Mouse (Mus musculus) kidney, embryonic 15.5 days (tissue): ENCODE data around the gene Catsperg1. TPM values are rescaled to one million over a fixed set of nuclear protein-coding genes. Genes with fewer than 3 reads are reported as not detected.
"Not testable (repeated sequence)": the region's sequence is repeated elsewhere in the genome, so short reads cannot be mapped to it uniquely, and the experiment has no call there.

Source experiments
- ATAC-seq: fragments of 200-750 bp; cut with Nextera tagmentation; replicated peaks from 2 replicates; pipeline ENCODE4 v1.8.0; 2017; ENCODE audit warnings: moderate TSS enrichment; ENCODE audit not compliant: low FRiP score
- H3K27ac ChIP-seq: fragments of 300-500 bp; sonication (generic); 2 replicates; pipeline ENCODE4 v1.5.1; 2015; ENCODE audit warnings: mild to moderate bottlenecking, inconsistent platforms
- H3K27me3 ChIP-seq: fragments of 300-500 bp; sonication (generic); 2 replicates; pipeline ENCODE4 v1.6.1; 2015; ENCODE audit warnings: inconsistent platforms
- H3K36me3 ChIP-seq: fragments of 300-500 bp; sonication (generic); 2 replicates; pipeline ENCODE4 v1.6.1; 2015; ENCODE audit warnings: inconsistent platforms
- H3K4me1 ChIP-seq: fragments of 300-500 bp; sonication (generic); 2 replicates; pipeline ENCODE4 v1.6.1; 2015; ENCODE audit warnings: inconsistent platforms
- H3K4me2 ChIP-seq: fragments of 300-500 bp; sonication (generic); 2 replicates; pipeline ENCODE4 v1.6.1; 2015; ENCODE audit warnings: moderate library complexity, mild to moderate bottlenecking, inconsistent platforms
- H3K4me3 ChIP-seq: fragments of 300-500 bp; sonication (generic); replicated peaks from 2 replicates; pipeline ENCODE4 v1.5.1; 2015; ENCODE audit warnings: mild to moderate bottlenecking, inconsistent platforms
- H3K9ac ChIP-seq: fragments of 300-500 bp; sonication (generic); 2 replicates; pipeline ENCODE4 v1.6.1; 2015; ENCODE audit warnings: mild to moderate bottlenecking, inconsistent platforms
- H3K9me3 ChIP-seq: fragments of 300-500 bp; sonication (generic); replicated peaks from 2 replicates; pipeline ENCODE4 v1.6.1; 2016; ENCODE audit warnings: inconsistent platforms
- WGBS: fragments of 180-500 bp; shearing (Covaris S2); methylation state at CpG from one replicate; pipeline ENCODE4 v1.1.7; 2015; ENCODE audit warnings: mixed read lengths; 5-methylcytosine and 5-hydroxymethylcytosine counted together
- polyA plus RNA-seq: library from polyadenylated mRNA; unstranded; fragments of >200 nt; fragmentation: Nextera tagmentation; extraction: Ambion mirVana; gene quantifications from 2 replicates; pipeline ENCODE4 v1.2.1, GENCODE M21; 2015

Gene Catsperg1
- polyA plus RNA-seq, 1 experiment from 2014 or later, result 0.96 TPM

GRCm38 (mm10) chr7:29146625-29147367 lies 67.0 kb downstream of the Catsperg1 start:
- H3K27me3 ChIP-seq, result no peaks in the 10 kb centered on the region
- H3K4me3 ChIP-seq, result no peak overlapping the region
- no peak overlapping the region for H3K9ac ChIP-seq
- no peak for ATAC-seq
- no peaks in the 10 kb centered on the region for H3K36me3 ChIP-seq
- no peak overlapping the region for H3K27ac ChIP-seq
- 76% methylated on average over 7 of the region's 7 CpGs for WGBS
- no peaks in the 10 kb centered on the region for H3K9me3 ChIP-seq
- no peaks in the 10 kb centered on the region for H3K4me1 ChIP-seq
- no peak overlapping the region for H3K4me2 ChIP-seq

GRCm38 (mm10) chr7:29144006-29144405 lies 69.8 kb downstream of the Catsperg1 start:
- no peak overlapping the region for H3K4me2 ChIP-seq
- WGBS, result 92% methylated on average over 4 of the region's 4 CpGs
- H3K4me1 ChIP-seq, result no peaks in the 10 kb centered on the region
- no peak for ATAC-seq
- no peak overlapping the region for H3K9ac ChIP-seq
- H3K4me3 ChIP-seq, result no peak overlapping the region
- H3K27ac ChIP-seq, result no peak overlapping the region
- no peaks in the 10 kb centered on the region for H3K36me3 ChIP-seq
- H3K9me3 ChIP-seq, result no peaks in the 10 kb centered on the region
- H3K27me3 ChIP-seq, result no peaks in the 10 kb centered on the region

- no peak for ATAC-seq
- no peak overlapping the region for H3K9ac ChIP-seq
- no peak overlapping the region for H3K27ac ChIP-seq
- WGBS, result 72% methylated on average over 8 of the region's 8 CpGs
- H3K36me3 ChIP-seq, result no peaks in the 10 kb centered on the region
- no peak overlapping the region for H3K4me2 ChIP-seq
- H3K9me3 ChIP-seq, result no peaks in the 10 kb centered on the region
- no peaks in the 10 kb centered on the region for H3K4me1 ChIP-seq
- H3K4me3 ChIP-seq, result no peak overlapping the region
- H3K27me3 ChIP-seq, result peaks cover 3% of the 10 kb centered on the region
Measured at GRCm38 (mm10) chr7:29141416-29141815, 72.4 kb downstream of the Catsperg1 start.

GRCm38 (mm10) chr7:29139237-29139636 lies 74.6 kb downstream of the Catsperg1 start:
- not testable (repeated sequence) for H3K4me3 ChIP-seq, H3K9ac ChIP-seq, H3K4me2 ChIP-seq, H3K27ac ChIP-seq, H3K9me3 ChIP-seq, H3K36me3 ChIP-seq, ATAC-seq
- 84% methylated on average over 3 of the region's 4 CpGs for WGBS
- peaks cover 16% of the 10 kb centered on the region for H3K27me3 ChIP-seq
- H3K4me1 ChIP-seq, result peaks cover 12% of the 10 kb centered on the region

- H3K36me3 ChIP-seq, result no peaks in the 10 kb centered on the region
- peaks cover 13% of the 10 kb centered on the region for H3K4me1 ChIP-seq
- no peak overlapping the region; the same call in 1 of the 2 replicates for H3K4me2 ChIP-seq
- ATAC-seq, result no peak
- no peak overlapping the region for H3K27ac ChIP-seq
- no peak overlapping the region for H3K4me3 ChIP-seq
- no peak overlapping the region for H3K9ac ChIP-seq
- 44% methylated on average over 16 of the region's 16 CpGs for WGBS
- no peaks in the 10 kb centered on the region for H3K9me3 ChIP-seq
- peaks cover 16% of the 10 kb centered on the region for H3K27me3 ChIP-seq
Measured at GRCm38 (mm10) chr7:29137429-29137828, 76.4 kb downstream of the Catsperg1 start.

GRCm38 (mm10) chr7:29134693-29135386 lies 79.0 kb downstream of the Catsperg1 start, which contains the start of gene Rasgrp4:
Gene Rasgrp4, plus strand, starts transcription at chr7:29134851.
- under 1% methylated on average over 11 of the region's 20 CpGs for WGBS
- peak within 1 kb of the TSS; percentile 61 for H3K4me2 ChIP-seq
- H3K4me1 ChIP-seq, result peaks cover 13% of the 10 kb centered on the region
- no peaks in the 10 kb centered on the region for H3K36me3 ChIP-seq
- peak within 1 kb of the TSS; percentile 32 for H3K4me3 ChIP-seq
- H3K9ac ChIP-seq, result 0 out of 2 replicates have a peak within 1 kb of the TSS, but pooled peaks have one; percentile 14
- peaks cover 16% of the 10 kb centered on the region for H3K27me3 ChIP-seq
- peak; percentile 82 for ATAC-seq
- H3K27ac ChIP-seq, result no peak within 1 kb of the TSS
- H3K9me3 ChIP-seq, result no peaks in the 10 kb centered on the region

GRCm38 (mm10) chr7:29134230-29134629 lies 79.6 kb downstream of the Catsperg1 start:
- peaks cover 13% of the 10 kb centered on the region for H3K4me1 ChIP-seq
- H3K4me2 ChIP-seq, result peak overlapping the region; percentile 61
- H3K4me3 ChIP-seq, result peak overlapping the region; percentile 32
- no peaks in the 10 kb centered on the region for H3K9me3 ChIP-seq
- 3% methylated on average over 4 of the region's 4 CpGs for WGBS
- ATAC-seq, result no peak
- H3K36me3 ChIP-seq, result no peaks in the 10 kb centered on the region
- H3K27me3 ChIP-seq, result peaks cover 16% of the 10 kb centered on the region
- H3K27ac ChIP-seq, result no peak overlapping the region
- H3K9ac ChIP-seq, result 0 out of 2 replicates have a peak overlapping the region, but pooled peaks have one; percentile 4

Other genes starting within 250 kb of the Catsperg1 start
- 401 and 402 TPM in 2 replicates for gene Eif3k, start 232.2 kb downstream of the Catsperg1 start, polyA plus RNA-seq
- 9.0 and 9.6 TPM in 2 replicates for gene Map4k1, start 232.0 kb downstream of the Catsperg1 start, polyA plus RNA-seq
- gene Ryr1, start 88.9 kb downstream of the Catsperg1 start, polyA plus RNA-seq, result 1.6 and 1.8 TPM in 2 replicates
- 0.48 and 1.2 TPM in 2 replicates for gene Rasgrp4, start 79.2 kb downstream of the Catsperg1 start, polyA plus RNA-seq
- 19.4 and 21.4 TPM in 2 replicates for gene Fam98c, start 57.8 kb downstream of the Catsperg1 start, polyA plus RNA-seq
- gene Ggn, start 43.8 kb downstream of the Catsperg1 start, polyA plus RNA-seq, result 0.72 and 1.00 TPM in 2 replicates
- gene Spred3, start 43.6 kb downstream of the Catsperg1 start, polyA plus RNA-seq, result 3.4 and 4.0 TPM in 2 replicates
- 263 and 266 TPM in 2 replicates for gene Psmd8, start 33.3 kb downstream of the Catsperg1 start, polyA plus RNA-seq
- gene Kcnk6, start 18.5 kb upstream of the Catsperg1 start, polyA plus RNA-seq, result 1.6 and 1.7 TPM in 2 replicates
- 122 and 123 TPM in 2 replicates for gene Yif1b, start 24.3 kb upstream of the Catsperg1 start, polyA plus RNA-seq
- 7.6 and 11.2 TPM in 2 replicates for gene 2200002D01Rik, start 34.4 kb upstream of the Catsperg1 start, polyA plus RNA-seq
- gene Spint2, start 67.9 kb upstream of the Catsperg1 start, polyA plus RNA-seq, result 236 and 245 TPM in 2 replicates
- gene Ppp1r14a, start 75.3 kb upstream of the Catsperg1 start, polyA plus RNA-seq, result 21.0 and 23.7 TPM in 2 replicates
- gene Dpf1, start 89.9 kb upstream of the Catsperg1 start, polyA plus RNA-seq, result 3.1 and 5.9 TPM in 2 replicates